Mouse (Mus musculus): ENCODE measurements around the gene Fam81a.

Gene Fam81a

DNA sequence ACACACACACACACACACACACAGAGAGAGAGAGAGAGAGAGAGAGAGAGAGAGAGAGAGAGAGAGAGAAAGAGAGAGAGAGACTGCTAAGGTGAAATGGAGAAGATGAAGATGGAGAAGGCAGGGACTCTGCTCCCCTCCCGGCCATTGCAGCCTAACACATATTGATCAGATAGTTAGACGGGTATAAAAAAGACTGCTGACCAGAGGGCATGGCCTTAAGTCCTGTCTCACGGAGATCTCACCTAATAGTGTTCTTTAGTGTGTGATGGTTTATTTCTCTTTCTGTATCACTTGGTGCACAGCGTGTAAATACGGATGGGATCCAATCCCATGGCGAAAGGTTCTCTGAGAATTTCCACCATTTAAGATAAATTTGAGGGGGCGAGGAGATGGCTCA is at the start of gene Fam81a:
Gene Fam81a, minus strand, starts transcription at position 101 of the 400 bp plus-strand sequence.
- DNase-seq = no peak

- no peak for DNase-seq
Measured at GRCm38 (mm10) chr9:70182639-70183038, 40.3 kb upstream of the Fam81a start.

DNA sequence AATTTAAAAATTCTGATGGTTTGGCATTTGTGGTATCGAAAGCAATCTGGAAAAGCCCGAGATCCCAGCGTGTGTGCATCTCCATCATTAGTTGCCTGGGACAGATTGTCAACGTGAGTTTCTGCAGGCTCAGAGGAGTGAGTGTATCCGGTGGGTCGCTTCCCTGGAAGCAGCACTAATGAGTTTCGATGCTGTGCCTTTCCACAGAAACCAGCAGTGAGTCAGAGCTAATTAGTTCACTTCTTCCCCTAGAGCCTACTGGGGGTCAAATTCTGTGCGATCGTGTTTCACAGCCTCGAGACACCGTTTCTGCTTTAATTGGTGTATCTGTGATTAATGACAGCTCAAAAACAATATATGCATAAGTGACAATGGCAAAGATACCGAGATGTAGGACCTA is 39.4 kb upstream of the Fam81a start:
- DNase-seq = no peak

GRCm38 (mm10) chr9:70176291-70176690 is 33.9 kb upstream of the Fam81a start:
- no peak for DNase-seq

DNA sequence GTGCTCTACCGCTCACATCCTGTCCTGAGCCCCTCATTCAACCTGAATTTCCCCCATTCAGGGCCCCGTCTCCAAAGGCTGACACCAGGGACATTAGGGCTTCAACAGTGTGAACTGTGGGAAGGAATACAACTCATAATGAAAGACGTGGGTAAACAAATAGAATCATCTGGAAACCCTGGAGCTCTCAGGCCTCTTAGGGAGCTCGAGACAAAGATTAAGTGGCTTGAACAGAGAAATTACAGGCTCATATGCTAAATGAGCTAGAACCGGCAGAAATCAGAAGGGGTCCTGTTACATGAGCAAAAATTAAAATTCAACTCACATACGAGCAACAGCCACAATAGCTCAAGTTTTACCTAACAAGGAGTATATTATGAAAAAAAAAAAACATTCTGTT is 32.5 kb upstream of the Fam81a start:
- no peak for DNase-seq

DNA sequence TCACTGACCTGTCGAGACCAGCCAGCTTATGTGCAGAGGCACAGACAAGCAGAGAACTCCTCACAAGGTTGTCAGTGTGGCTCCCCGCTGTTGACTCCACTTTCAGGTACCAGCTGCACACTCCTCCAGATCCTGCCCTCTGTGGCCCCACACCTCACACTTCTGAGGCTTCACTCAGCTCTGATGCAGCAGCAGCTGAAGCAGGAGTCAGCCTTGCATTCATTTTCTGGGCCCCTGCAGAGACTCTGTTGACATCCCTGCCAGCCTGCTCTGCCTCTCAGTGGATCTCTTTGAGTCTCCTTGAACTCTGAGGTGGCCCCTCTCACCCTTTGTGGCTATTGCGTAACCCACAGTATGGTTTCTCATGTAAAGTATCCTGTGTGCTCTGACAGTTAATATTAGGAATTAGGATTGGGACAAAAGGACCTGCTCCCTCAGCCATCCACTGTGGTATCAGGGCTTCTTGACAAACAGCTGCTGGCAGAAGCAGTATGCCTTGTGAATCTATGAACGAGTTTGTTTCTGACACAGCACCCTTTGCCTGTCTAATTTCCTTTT is 32.0 kb upstream of the Fam81a start:
- no peak for DNase-seq

DNA sequence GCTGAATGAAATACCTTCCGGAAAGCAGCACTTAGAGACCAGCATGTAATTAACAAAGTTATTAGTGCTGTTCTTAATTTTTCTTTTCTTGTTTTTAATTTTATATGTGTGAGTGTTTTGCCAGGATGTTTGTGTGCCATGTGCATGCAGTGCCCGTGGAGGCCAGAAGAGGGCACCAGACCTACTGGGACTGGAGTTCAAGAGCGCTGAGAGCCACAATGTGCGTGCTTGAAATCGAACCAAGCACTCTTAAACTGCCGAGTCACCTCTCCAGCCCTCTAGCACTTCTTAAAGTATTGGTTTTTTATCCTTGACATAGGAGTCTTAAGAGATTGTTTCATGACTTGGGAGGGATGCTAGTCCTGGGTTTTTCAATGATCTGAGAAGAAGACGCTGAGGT is 26.6 kb upstream of the Fam81a start:
- DNase-seq = peak in 1 of 2 experiments; percentile 16

GRCm38 (mm10) chr9:70160071-70160470 is 17.7 kb upstream of the Fam81a start:
- no peak for DNase-seq

GRCm38 (mm10) chr9:70147618-70148017 is 5.3 kb upstream of the Fam81a start:
- DNase-seq = peak in 1 of 2 experiments; percentile 12

DNA sequence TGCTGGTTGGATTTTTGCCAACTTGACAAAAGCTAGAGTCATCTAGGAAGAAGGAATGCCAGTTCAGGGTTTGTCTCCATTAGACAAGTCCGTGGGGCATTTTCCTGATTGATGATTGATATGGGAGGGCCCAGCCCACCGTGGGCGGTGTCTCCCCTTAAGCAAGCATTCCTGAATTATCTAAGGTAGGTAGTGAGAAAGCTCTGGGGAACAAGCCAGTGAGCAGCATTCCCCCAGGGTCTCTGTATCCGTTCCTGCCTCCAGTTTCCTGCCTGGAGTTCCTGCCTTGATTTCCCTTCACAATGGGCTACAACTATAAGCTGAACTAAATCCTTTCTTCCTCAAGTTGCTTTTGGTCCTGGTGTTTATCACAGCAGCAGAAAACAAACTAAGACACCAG is 3.1 kb upstream of the Fam81a start:
- DNase-seq = no peak

DNA sequence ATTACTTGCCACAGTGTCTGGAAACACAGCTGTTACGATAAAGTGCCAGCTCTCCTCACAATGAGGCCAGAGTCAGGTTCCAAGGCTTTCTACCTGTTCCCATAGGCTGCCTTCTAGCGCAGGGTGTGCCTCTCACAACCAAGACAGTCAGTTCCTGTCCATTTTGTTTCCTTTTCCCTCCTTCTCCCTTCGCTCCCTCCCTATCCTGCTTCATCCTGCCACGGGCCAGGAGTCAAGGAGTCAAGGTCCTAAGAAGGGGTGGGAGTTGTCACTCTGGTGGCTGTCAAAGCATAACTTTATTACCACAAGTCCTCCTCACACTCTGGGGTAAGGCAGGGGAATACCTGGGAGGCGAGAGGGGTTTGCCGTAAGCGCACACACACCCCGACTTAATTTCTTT is 966 bp upstream of the Fam81a start:
- DNase-seq = peak in 1 of 2 experiments; percentile 27

GRCm38 (mm10) chr9:70141885-70142326 is 454 bp downstream of the Fam81a start:
- DNase-seq = no peak

GRCm38 (mm10) chr9:70140871-70141796 is 1.2 kb downstream of the Fam81a start:
- DNase-seq = peak; percentile 73 to 85

DNA sequence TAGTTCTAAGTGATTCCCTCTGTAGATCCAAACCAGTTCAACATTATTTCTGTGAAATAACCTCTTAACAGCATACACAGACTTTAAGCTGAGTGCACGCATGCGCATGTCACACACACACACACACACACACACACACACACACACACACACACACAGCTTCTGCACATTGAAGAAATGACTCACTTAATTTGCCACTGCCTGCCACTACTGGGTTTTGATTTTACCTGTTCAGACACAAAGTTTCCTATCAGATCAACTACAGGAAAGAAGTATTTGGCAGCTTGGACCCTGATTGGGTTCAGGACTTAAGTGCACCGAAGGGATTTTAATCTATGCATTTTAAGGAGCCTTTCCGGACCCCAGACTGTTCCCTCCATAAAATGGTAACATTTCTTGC is 2.0 kb downstream of the Fam81a start:
- peak in 1 of 2 experiments; percentile 18 for DNase-seq

- peak; percentile 51 to 76 for DNase-seq
Measured at GRCm38 (mm10) chr9:70139331-70139885, 3.0 kb downstream of the Fam81a start.

GRCm38 (mm10) chr9:70138511-70138910 is 3.8 kb downstream of the Fam81a start:
- DNase-seq = peak; percentile 55 to 60

GRCm38 (mm10) chr9:70137991-70138390 is 4.4 kb downstream of the Fam81a start:
- peak; percentile 10 to 27 for DNase-seq

- peak; percentile 38 to 39 for DNase-seq
Measured at GRCm38 (mm10) chr9:70135186-70135585, 7.2 kb downstream of the Fam81a start.

DNA sequence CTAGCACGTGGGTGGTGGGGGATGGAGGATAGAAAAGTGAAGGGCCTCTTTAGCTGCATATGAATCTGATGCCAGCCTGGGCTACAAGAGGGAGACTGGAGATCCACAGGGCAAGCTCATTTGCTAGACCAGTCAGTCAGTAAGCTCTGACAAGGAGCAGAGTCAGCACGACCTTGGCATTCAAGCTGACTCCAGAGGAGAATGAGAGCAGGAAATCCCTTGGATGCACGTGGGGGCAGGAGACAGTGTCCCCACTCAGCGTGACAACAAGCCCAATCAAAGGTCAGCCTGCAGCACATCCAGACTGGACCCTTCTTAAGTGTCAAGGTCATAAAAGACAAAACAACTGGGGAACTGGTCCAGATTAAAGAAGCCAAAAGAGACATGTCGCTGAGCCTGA is 7.6 kb downstream of the Fam81a start:
- peak in 1 of 2 experiments; percentile 6 for DNase-seq

DNA sequence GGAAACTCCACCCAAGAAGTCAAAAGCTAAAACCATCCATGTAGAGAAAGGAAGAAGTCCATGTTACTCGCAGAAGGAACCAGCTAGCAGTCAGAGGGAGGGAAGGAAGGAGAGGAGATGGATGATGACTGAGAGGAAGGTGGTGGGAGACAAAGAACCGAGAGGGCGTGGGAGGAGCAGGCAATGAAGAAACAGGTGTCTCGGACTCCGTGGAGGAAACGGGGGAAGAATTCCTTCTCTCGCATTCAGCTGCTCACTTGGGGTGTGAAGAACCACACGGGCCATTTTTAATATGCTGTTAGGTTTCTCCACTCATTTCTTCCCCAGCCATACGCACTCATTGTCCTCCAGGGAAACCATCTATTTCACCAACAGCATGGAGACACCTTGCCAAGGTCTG is 8.1 kb downstream of the Fam81a start:
- no peak for DNase-seq

DNA sequence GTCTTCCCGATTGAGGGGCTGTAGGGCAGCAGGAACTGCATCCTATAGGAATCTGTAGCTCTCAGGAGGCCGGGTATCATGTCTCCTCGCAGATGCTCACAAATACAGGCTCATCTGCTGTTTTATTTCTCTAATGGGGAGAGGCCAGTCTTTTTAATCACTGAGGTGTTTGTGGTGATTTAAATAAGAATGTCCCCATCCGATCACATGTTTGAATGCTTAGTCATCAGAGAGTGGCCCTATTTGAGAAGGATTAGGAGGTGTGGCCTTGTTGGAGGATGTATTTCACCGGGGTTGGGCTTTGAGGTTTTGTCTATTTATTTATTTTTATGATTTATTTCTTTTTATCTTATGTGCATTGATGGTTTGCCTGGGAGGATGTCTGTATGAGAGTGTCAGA is 11.6 kb downstream of the Fam81a start:
- no peak for DNase-seq

GRCm38 (mm10) chr9:70111869-70112286 is 30.5 kb downstream of the Fam81a start:
- DNase-seq = peak; percentile 15 to 19

GRCm38 (mm10) chr9:70110871-70111270 is 31.5 kb downstream of the Fam81a start:
- no peak for DNase-seq

DNA sequence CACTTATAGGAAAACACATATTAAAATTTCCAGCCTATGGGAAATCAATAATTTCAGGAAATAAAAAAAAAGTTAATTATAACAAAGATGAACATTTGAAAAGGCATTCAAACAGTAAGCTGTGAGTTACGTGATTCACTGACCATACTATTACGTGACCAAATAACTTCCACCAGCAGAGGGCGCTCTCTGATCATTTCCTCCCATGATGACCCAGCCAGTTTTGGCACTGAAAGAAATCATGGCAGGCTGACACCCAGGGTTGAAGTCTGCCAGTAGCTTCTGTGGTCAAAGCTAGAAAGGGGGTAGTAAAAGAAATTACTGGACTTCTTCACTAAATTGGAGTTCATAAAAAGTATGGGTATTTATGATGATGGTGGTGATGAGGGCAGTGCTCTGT is 33.1 kb downstream of the Fam81a start:
- peak; percentile 83 to 94 for DNase-seq

Data from kidney, postnatal 36 days (tissue).